Comparison of ENCODE assay signal across 15 mouse cellular contexts in the genomic region with DNA sequence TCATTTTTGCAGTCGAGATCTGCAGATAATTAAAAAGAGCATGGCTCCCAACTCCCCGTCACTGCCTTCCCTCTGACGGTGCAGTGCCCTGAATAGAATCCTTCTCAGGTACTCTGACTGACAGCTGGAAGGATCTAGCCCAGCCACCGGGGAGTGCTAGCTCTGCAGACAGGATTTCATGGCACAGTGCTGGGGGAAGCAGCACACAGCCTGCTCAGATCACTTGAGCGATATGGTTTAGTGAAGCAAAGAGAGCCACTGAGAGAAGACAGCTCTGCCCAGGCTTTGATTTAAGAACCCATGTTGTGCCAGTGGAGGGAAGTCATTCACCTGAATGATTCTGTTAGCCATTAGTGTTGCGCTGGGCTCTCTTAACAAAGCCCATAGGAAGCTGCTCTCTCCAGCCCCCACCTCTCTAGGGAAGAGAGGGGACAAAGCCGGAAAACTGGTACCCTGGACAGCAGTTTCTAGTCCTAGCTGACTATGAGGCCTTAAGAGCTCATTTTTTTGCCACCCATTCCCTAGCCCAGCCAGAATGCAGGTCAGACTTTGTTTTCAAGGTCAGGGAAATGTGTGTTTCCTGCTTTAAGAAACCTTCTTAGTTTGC.
DNase-seq lines count a peak whose midpoint lies in the region; ATAC-seq lines count a peak whose summit lies in the region.
"Had no signal": no experiment of that assay in that cellular context is flagged by ENCODE, and none has a peak within 500 bp of the region (broad histone marks: within the 10 kb centered on the region; RNA-seq: fewer than 3 reads in every experiment).

No protein-coding gene starts in this region.

- 32% methylated on average over 7 of the region's 7 CpGs for whole genome bisulfite sequencing in kidney, embryonic 15.5 days
- WGBS in midbrain, embryonic 16.5 days = 29% methylated on average over 7 of the region's 7 CpGs

- peaks cover 5% of the 10 kb centered on the region; the same call in 1 of the 2 replicates for H3K4me1 ChIP-seq in kidney, embryonic 15.5 days
- peaks cover 20% of the 10 kb centered on the region for H3K4me1 ChIP-seq in midbrain, embryonic 16.5 days (ENCODE audit: control insufficient read depth, insufficient read depth, low read length)
- H3K4me1 ChIP-seq: limb, embryonic 12.5 days had no signal

- H3K9ac ChIP-seq in kidney, embryonic 15.5 days = no peak overlapping the region
- H3K9ac ChIP-seq in midbrain, embryonic 16.5 days (ENCODE audit: low read depth, low read length) = peak overlapping the region; percentile 38; the same call in 1 of the 2 replicates
- H3K9ac ChIP-seq: limb, embryonic 12.5 days had no signal

- peaks cover 3% of the 10 kb centered on the region; the same call in 1 of the 2 replicates for H3K27me3 ChIP-seq in kidney, embryonic 15.5 days
- H3K27me3 ChIP-seq in midbrain, embryonic 16.5 days (ENCODE audit: control insufficient read depth, insufficient read depth, low read depth, low read length) = no peaks in the 10 kb centered on the region

- ATAC-seq in kidney, embryonic 15.5 days (replicated peaks; ENCODE audit: low FRiP score) = peak; percentile 94
- peak; percentile 88 for ATAC-seq in midbrain, embryonic 16.5 days
- ATAC-seq: CD4-positive, CD25-positive, alpha-beta regulatory T cell, adult 4 months had no signal

- H3K4me3 ChIP-seq in kidney, embryonic 15.5 days (replicated peaks) = no peak overlapping the region
- H3K4me3 ChIP-seq in midbrain, embryonic 16.5 days (ENCODE audit: low read depth, low read length) = no peak overlapping the region
- H3K4me3 ChIP-seq: limb, embryonic 12.5 days had no signal

- no peaks in the 10 kb centered on the region for H3K36me3 ChIP-seq in kidney, embryonic 15.5 days
- no peaks in the 10 kb centered on the region for H3K36me3 ChIP-seq in midbrain, embryonic 16.5 days (ENCODE audit: control insufficient read depth, insufficient read depth, low read length)
- H3K36me3 ChIP-seq: limb, embryonic 12.5 days had no signal

- no peaks in the 10 kb centered on the region for H3K9me3 ChIP-seq in kidney, embryonic 15.5 days (replicated peaks)
- no peaks in the 10 kb centered on the region for H3K9me3 ChIP-seq in midbrain, embryonic 16.5 days (replicated peaks; ENCODE audit: control insufficient read depth, low read length, poor library complexity, severe bottlenecking)
- H3K9me3 ChIP-seq: limb, embryonic 12.5 days had no signal

- DNase-seq in kidney, adult 18-20 months = no peak
- DNase-seq in brain, adult 2 months (ENCODE audit: low read depth, low spot score) = peak; percentile 77
- DNase-seq in forelimb bud, embryonic 11.5 days (ENCODE audit: low read depth, low spot score) = peak; percentile 40
- no peak for DNase-seq in spleen, postnatal 10 days (ENCODE audit: low spot score in 2 of 2)
- no peak for DNase-seq in T-cell, adult 2 months (ENCODE audit: low spot score)
- no peak for DNase-seq in urinary bladder, adult 18-20 months (ENCODE audit: low spot score in 2 of 2)
- DNase-seq: cerebellum, postnatal 25 days; heart, postnatal 14 days; kidney, postnatal 36 days; lung, adult 18-20 months; thymus, postnatal 25 days had no signal

- no peak overlapping the region for H3K4me2 ChIP-seq in kidney, embryonic 15.5 days
- no peak overlapping the region for H3K4me2 ChIP-seq in midbrain, embryonic 16.5 days (ENCODE audit: low read length)
- H3K4me2 ChIP-seq: limb, embryonic 12.5 days had no signal

- no peak overlapping the region for H3K27ac ChIP-seq in kidney, embryonic 15.5 days
- H3K27ac ChIP-seq in midbrain, embryonic 16.5 days (ENCODE audit: low read length) = peak overlapping the region; percentile 83
- H3K27ac ChIP-seq: limb, embryonic 12.5 days had no signal

Comparison
In these comparisons a context has a peak if more than half of its experiments do, and no peak if none do; other contexts are left out.
1. DNase-seq: peak in brain, adult 2 months (single experiment) and forelimb bud, embryonic 11.5 days (single experiment); none in kidney, adult 18-20 months (single experiment), spleen, postnatal 10 days (0 of 2), T-cell, adult 2 months (single experiment) and urinary bladder, adult 18-20 months (0 of 2).